Comparison of ENCODE assay signal across 18 mouse cellular contexts in genomic region chr12:5762306-5762927, GRCm38 (mm10).
A peak's percentile ranks its signal among the peaks of the same experiment; 100 is the strongest.
DNase-seq lines count a peak whose midpoint lies in the region; ATAC-seq lines count a peak whose summit lies in the region.
"Had no signal": no experiment of that assay in that cellular context is flagged by ENCODE, and none has a peak within 500 bp of the region (broad histone marks: within the 10 kb centered on the region; RNA-seq: fewer than 3 reads in every experiment).

No protein-coding gene starts in this region.

- intact Hi-C loops in heart, postnatal 36 days (cut with DNase I) = no loop called here

- no peaks in the 10 kb centered on the region for H3K4me1 ChIP-seq in heart, embryonic 11.5 days (ENCODE audit: control insufficient read depth, insufficient read depth, low read length)
- no peaks in the 10 kb centered on the region for H3K4me1 ChIP-seq in kidney, embryonic 15.5 days

- H3K4me3 ChIP-seq in heart, embryonic 11.5 days (ENCODE audit: low read depth, low read length) = no peak overlapping the region
- no peak overlapping the region for H3K4me3 ChIP-seq in kidney, embryonic 15.5 days (replicated peaks)
- H3K4me3 ChIP-seq: limb, embryonic 15.5 days; lung, embryonic 15.5 days had no signal

- peak; percentile 95 for DNase-seq in heart, adult 11 months
- peak; percentile 53 for DNase-seq in urinary bladder, postnatal 14 days (ENCODE audit: low spot score)
- DNase-seq in urinary bladder, adult 2 months (ENCODE audit: low spot score) = no peak
- peak; percentile 17 to 18 for DNase-seq in heart, postnatal 36 days
- peak; percentile 69 for DNase-seq in testis, postnatal 14 days (ENCODE audit: low spot score)
- DNase-seq in right cerebral cortex, postnatal 14 days = no peak
- DNase-seq: cerebellum, adult 11 months; kidney, adult 2 months; midbrain, embryonic 14.5 days; retina, postnatal 1 day; thymus, postnatal 14 days had no signal

- 73% methylated on average over 6 of the region's 6 CpGs for WGBS in heart, embryonic 11.5 days (ENCODE audit: insufficient replicate concordance)
- WGBS in kidney, embryonic 15.5 days = 71% methylated on average over 6 of the region's 6 CpGs

- no peak for ATAC-seq in heart, embryonic 11.5 days (replicated peaks; ENCODE audit: insufficient number of reproducible peaks, low FRiP score, low TSS enrichment)
- no peak for ATAC-seq in kidney, embryonic 15.5 days (replicated peaks; ENCODE audit: low FRiP score)
- ATAC-seq: forebrain, embryonic 16.5 days; hindbrain, postnatal 0 days; Patski had no signal

- H3K27me3 ChIP-seq in heart, embryonic 11.5 days (ENCODE audit: control insufficient read depth, insufficient read depth, low read length) = no peaks in the 10 kb centered on the region
- no peaks in the 10 kb centered on the region for H3K27me3 ChIP-seq in kidney, embryonic 15.5 days
- H3K27me3 ChIP-seq: limb, embryonic 15.5 days; lung, embryonic 15.5 days had no signal

- H3K4me2 ChIP-seq in heart, embryonic 11.5 days = no peak overlapping the region
- H3K4me2 ChIP-seq in kidney, embryonic 15.5 days = no peak overlapping the region
- H3K4me2 ChIP-seq: limb, embryonic 15.5 days; lung, embryonic 15.5 days had no signal

- no peaks in the 10 kb centered on the region for H3K9me3 ChIP-seq in heart, embryonic 11.5 days (replicated peaks; ENCODE audit: control insufficient read depth, low read length)
- no peaks in the 10 kb centered on the region for H3K9me3 ChIP-seq in kidney, embryonic 15.5 days (replicated peaks)
- H3K9me3 ChIP-seq: limb, embryonic 15.5 days; lung, embryonic 15.5 days had no signal

- no peak overlapping the region for H3K9ac ChIP-seq in heart, embryonic 11.5 days (ENCODE audit: low read depth, low read length)
- no peak overlapping the region for H3K9ac ChIP-seq in kidney, embryonic 15.5 days
- H3K9ac ChIP-seq: limb, embryonic 15.5 days; lung, embryonic 15.5 days had no signal

- no peak overlapping the region for H3K27ac ChIP-seq in heart, embryonic 11.5 days (ENCODE audit: low read depth, low read length)
- H3K27ac ChIP-seq in kidney, embryonic 15.5 days = no peak overlapping the region
- H3K27ac ChIP-seq: hindbrain, postnatal 0 days; limb, embryonic 15.5 days; lung, embryonic 15.5 days had no signal

- H3K36me3 ChIP-seq in heart, embryonic 11.5 days (ENCODE audit: control insufficient read depth, insufficient read depth, low read length) = no peaks in the 10 kb centered on the region
- H3K36me3 ChIP-seq in kidney, embryonic 15.5 days = no peaks in the 10 kb centered on the region
- H3K36me3 ChIP-seq: limb, embryonic 15.5 days; lung, embryonic 15.5 days had no signal

Comparison
In these comparisons a context has a peak if more than half of its experiments do, and no peak if none do; other contexts are left out.
1. DNase-seq: peak in heart, adult 11 months (single experiment), urinary bladder, postnatal 14 days (single experiment), heart, postnatal 36 days (2 of 2) and testis, postnatal 14 days (single experiment); none in urinary bladder, adult 2 months (single experiment) and right cerebral cortex, postnatal 14 days (single experiment).